Mouse (Mus musculus) cerebellum, adult 9-11 months (tissue): ENCODE measurements around the gene Adam19.
"Not testable (repeated sequence)": the region's sequence is repeated elsewhere in the genome, so short reads cannot be mapped to it uniquely, and the experiment has no call there.

Experiments used
- DNase-seq: peaks from one replicate; pipeline ENCODE4 v3.0.0; 2022

Gene Adam19

DNA sequence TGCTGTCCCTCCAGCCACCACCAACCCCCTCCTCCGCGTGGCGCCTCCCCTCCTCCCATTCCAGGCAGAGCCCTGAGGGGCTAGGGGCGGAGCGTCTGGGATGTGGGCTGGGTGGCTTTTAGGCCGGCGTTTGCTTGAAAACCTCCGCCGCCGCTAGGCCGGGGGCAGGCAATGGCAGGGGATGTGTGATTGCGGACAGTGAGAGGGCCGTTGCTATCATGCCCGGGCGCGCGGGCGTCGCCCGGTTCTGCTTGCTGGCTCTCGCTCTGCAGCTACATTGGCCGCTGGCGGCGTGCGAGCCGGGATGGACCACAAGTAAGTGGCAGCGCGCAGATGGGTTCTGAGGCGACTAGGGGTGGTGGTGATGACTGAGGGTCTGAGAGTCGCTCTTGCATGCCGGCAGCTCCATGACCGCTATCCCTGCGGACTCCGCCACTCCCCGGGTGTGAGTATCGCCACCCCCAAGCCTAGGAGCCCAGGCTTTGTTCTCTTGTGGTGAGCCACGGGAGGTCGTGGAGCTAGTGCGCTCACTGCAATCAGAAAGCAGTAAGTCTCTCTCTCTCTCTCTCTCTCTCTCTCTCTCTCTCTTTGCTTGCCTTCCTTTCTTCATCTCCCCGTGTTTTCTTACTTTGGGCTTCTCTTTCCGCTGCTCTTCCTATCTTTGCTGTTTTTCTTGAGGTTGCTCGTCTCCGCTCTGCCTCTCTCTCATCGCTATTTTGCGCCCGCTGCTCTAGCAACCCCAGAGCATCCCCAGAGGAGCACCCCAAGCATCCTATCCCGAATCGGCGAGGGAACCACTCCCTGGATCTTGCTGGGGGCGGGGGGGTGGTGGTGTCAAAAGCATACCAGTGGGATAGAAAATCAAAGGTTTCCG is at the start of gene Adam19:
Adam19 (plus strand) TSS at position 97 of the 874 bp plus-strand sequence.
- peak; percentile 74 for DNase-seq

DNA sequence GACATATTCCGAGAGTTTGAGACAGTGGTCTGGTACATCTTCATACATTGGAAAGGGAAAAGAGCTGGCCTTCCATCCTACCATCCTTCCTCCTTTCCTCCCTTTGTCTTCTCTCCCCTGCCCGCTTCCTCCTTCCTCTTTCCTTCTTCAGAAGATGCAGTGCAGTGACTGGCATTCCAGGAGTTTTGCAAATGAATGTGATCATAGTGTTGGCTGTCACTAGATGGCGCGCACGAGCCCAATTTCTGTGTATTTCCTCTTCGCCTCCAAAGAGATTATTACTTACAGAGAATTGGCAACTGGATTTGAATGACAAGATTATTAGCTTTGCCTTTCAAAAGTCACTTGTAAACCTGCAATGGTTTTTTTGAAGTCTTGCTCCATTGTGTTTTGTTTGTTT is 39.7 kb upstream of the Adam19 start:
- DNase-seq, result peak; percentile 28

DNA sequence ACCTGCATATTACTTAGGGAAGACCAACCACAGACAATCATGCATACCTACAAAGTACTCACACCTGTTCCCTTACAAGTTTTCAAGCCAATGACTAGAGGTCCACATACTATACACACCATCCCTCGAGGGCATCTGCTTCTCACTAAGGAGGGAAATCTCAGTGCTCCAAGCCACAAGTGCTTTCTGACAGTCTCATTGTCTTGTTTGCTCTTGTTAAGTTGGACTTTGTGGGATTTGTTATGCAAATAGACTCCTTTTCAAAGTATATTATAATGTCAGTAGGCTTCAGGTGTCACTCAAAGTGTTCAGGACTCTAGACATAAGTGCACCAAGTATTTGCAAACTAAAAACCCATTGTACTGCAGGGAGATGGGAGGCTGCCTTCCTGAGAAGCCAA is 35.5 kb upstream of the Adam19 start:
- no peak for DNase-seq

DNA sequence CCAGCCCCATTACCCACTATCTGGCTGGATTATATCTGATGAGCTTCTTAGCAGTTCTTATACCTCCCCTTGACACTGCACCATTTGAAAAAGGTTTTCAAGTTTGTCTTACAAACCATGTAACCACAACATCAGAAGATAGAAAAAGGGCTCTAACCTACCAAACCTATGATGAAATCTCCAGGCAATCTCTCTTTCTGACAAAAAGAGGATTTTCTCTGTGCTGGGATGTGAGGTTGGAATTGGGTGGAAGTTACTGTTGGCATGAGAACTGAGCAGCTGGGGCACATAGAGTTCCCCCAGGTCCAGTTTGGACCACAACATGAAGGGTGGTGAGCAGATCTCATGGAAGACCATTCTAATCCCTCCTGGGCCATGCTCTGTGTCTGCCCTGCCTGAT is 33.9 kb upstream of the Adam19 start:
- no peak for DNase-seq

DNA sequence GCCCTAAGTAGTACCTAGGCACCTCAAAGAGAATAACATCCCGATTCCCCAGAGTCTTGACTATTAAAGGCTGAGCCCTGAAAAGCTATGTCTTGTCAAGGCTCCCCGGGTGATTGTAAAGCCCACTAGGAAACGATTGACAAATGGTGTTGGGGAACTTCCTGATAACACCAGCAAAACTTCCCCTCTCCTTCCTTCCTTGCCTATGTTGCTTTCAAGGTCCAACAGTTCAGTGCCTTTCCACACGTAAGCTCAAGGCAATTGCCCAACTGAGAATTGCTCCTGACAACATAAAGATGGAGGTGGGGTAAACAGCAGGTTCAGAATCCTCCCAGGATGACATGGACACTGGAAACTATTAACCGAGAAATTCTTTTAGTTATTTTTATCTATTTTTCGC is 32.8 kb upstream of the Adam19 start:
- DNase-seq, result no peak

DNA sequence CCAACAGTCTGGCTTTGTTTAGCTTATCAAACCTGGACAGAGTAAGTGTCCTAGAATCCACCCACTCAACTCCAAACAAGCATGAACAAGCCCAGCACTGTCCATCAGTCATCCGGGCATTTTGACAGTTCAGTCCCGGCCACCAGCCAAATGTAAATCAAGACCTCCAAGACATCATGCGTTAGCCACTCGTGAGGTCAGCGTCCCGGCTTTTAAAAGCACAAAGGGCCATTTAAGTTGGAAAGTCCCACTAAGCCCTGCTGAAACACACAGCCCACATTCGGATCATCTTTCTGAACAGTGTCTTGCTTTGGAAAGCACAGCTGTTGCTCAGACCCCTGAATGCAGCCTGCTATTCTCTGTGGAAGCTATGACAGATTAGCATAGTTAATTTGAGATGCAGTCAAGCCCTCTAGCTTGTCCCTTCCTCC is 29.8 kb upstream of the Adam19 start:
- no peak for DNase-seq

DNA sequence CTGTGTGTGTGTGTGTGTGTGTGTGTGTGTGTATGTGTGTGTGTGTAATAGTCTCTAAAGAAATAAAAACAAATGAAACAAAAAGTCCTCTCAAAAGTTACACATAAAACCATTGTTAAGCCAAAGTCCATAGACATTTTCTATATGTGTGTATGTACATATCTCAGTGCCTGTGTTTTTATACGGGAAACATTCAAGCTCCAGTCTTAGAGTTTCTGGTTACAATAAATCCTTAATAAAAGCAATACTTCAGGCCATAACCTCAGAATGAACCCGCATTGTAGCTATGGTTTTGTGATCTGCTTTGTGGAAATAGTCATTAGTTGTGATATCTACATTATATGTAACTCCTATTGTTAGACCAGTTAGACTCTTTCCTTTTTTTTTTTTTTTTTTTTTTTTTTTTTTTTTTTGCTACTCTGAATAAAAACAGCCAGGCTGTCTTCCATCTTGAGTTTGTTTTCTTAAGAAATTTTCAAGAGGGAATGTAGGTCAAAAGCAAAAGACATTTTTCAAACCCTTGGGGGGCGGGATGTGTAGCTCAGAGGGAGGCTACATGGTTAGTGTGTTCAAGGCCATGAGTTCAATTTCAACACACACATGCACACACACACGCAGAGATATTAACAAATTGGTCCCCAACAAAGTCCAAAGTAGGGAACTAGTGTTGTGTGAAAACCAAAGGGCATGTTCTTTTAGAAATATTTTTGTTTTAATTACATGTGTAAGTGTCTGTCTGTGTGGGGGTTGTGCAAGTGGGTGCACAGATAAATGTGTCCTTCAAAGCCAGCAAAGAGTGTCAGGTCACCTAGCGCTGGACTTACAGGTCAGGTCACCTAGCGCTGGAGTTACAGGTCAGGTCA is 27.6 kb upstream of the Adam19 start:
- DNase-seq, result no peak

DNA sequence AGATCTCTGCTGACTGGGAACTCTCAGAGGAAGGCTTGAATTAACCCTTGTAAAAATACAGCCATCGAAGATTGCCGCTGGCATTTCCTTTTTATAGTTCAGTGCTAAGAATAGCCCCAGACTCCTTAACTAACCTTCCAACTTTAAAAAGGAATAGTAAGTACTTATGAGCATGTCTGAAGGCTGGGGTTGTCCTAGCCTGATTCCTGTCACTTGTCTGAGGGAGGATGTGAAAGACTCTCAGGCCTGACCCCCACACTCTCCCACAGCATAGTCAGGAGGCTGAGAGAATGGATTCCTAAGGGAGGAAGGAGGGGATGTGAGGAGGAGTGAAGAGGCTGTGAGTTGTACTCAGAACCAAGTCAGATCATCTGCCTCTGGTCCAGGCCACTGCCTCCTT is 26.3 kb upstream of the Adam19 start:
- no peak for DNase-seq

DNA sequence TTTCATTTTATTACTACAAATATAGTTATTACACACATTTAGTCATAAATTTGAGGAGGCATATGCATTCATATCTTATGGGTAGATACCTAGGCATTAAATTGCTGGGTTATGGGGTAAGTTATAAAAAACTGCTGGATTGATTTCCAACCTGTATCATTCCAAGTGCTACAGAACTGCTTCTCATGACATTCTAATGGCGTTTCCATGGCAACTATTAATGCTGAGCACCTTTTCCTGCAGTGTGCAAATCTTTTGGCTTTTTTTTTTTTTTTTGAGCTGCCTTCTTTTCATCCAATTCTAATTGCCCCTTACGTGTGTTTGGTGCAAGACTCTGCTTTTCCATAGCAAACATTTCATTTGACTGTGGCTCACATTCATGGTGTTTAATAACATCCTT is 25.8 kb upstream of the Adam19 start:
- DNase-seq, result no peak

DNA sequence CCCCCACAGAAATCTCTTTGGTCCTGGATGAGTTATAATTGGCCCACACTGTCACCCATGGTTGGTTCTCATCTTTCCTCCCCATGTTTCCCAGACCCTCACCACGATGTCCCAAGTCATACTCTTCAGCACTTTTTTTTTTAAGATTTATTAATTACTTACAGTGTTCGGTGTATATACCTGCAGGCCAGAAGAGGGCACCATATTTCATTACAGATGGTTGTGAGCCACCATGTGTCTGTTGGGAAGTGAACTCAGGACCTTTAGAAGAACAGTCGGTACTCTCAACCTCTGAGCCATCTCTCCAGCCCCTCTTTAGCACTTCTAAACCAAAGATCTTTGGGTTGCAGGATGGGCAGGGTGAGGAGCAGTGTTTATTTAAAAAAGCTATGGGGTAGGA is 24.3 kb upstream of the Adam19 start:
- DNase-seq, result no peak

DNA sequence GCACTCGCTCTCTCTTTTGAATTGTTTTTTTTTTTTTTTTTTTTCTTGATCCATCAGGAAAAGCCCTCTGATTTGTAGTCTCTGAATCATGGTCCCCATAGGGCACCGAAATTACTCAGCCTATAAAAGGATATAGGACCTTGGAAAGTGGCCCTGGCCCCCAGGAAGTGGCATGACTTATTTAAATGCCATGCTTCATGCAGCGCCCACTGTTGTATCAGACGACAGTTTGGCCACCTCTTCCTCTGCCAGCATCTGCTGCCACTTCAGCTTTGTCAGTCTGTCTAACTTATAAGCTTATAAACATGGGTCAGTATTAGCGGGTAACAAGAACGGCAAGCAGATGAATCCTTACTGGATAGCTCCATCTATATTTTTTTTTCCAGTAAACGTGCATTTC is 22.8 kb upstream of the Adam19 start:
- no peak for DNase-seq

DNA sequence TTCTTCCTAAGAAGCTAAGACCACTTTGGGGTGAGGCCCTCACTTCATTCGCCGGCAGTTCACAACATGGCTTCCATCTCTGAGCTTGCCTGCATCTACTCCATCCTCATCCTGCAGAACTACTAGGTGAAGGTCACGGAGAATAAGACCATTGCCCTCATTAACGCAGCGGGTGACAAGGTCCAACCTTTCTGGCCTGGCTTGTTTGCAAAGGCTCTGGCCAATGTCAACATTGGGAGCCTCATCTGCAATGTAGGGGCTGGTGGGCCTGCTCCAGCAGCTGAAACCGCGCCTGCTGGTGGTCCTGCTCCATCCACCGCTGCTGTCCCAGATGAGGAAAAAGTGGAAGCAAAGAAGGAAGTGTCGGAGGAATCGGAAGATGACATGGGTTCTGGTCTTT is 19.4 kb upstream of the Adam19 start:
- no peak for DNase-seq

DNA sequence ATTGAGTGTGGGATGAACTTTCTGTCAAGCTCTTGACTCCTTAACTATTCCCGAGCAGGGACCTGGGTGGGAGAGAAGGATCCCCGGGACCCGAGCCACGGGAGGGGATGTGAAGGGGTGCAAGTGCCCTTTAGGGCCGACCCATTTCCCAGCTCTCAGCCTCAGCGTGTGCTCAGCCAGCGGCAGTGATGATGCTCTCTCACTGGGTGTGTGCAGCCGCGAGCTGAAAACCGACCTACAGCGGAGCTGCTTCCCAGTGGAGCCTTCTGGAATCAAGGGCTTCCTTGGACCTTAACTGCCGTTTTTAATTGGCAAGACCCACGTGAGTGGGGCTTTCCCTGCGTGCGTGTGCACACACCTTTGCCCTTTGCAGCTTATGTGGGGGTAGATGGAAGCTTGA is 16.9 kb upstream of the Adam19 start:
- DNase-seq, result no peak

DNA sequence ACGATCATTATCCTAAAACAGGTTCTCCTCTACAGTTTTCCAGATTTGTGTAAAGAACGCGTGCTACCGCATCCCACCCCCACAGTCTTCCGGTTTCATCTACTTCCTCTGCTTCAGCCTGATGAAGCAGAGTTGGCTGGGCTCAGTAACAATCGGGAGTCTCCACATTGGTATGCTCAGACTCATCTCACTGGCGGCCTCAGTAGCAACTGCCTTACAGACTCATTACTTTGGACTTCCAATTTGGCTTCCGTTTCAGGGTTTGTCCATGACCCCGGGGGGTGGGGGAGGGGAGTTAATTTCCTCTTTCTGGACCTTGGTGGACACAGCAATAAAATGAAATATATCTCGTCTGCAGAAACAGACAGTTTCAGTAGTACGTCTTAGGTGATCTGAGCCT is 16.5 kb upstream of the Adam19 start:
- DNase-seq, result no peak

DNA sequence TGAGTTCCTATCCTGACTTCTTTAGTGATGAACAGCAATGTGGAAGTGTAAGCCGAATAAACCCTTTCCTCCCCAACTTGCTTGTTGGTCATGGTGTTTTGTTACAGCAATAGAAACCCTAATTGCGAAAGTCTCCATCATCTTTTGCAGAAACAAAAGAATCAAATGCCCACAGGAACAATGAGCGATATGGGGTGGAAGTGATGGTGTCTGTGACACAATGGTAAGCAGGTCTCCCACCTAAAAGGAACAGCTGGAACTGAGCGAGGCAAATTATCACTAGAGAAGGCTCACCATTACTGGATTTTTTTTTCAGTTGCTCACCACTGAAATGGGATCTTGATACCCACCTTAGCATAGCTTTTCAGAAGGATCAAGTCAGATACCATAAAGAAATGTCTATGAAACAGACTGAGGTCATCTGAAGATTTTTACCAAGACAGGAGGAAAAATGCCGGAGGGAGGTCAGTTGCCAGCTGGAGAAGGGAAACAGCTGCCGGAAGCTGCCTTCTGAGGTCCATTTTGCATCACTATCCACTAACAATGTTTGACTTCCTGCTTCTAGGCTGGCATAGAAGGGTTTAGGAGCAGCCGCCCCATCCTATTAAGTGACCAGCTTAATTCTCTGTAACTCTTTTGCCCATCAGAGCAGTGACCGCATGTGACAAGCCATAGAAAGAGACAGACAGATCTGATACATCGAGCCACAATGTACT is 14.8 kb upstream of the Adam19 start:
- DNase-seq, result no peak

DNA sequence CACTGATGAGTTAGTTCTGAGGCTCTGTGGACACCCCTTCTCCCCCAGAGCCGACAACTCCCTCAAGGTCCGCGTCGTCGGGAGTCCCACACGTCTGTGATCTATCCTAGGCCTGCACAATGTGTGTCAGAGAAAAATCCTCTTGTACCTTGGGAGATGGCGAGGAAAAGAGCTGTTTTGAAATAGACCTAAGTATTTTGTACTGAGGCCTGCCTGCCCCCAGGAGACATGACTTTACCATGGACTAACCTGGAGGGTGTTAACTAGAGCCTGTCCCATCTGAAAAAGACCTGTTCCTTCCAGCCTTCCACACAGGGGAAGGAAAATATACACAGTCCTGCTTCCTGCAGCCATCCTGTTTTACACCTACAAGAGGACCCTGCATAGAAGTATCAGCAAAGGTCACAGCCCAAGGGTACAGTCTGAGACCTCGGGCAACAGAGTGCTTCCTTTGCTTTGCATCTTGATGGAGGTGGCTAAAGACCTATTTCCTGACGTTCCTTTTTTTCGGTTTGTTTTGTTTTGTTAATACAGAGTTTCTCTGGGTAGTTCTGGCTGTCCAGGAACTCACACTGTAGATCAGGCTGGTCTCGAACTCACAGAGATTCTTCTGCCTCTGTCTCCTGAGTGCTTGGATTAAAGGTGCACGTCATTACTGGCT is 14.1 kb upstream of the Adam19 start:
- DNase-seq, result no peak

DNA sequence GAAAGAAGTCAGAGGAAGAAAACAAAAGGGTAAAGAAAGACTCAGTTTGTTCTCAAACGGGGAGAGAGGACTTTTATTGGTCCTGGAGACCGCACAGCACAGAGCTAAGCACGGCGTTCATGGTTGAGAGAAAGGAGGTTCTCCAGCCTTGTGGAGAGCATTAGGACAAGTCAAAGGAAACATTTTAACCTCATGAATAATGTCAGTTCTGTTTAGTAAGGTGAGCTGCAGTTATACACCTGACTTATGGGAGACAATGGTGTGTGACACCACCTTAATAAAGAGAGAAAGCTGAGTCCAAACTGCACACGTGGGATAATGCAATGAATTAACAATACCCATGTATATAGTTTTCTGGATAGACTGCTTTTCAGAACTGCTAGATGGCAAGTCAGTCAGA is 11.0 kb upstream of the Adam19 start:
- DNase-seq, result no peak

DNA sequence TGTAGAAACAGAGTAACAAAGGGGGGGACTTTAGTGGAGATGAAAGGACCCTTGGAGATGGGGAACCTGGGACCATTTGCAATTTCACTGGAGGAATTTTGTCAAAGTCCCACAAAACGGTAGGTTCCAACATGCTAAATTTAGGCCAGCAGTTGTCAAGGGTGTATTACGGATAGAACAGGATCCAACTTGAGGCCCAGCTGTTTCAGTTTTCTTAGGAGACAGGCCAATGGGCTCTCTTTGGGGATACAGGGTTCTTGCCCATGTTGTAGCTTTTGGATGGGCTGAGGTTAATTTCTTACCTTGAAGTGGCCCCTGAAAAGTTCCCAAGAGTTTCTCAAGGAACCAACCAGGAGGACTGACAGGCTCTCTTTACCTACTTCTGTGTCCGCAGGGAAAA is 8.5 kb upstream of the Adam19 start:
- no peak for DNase-seq

DNA sequence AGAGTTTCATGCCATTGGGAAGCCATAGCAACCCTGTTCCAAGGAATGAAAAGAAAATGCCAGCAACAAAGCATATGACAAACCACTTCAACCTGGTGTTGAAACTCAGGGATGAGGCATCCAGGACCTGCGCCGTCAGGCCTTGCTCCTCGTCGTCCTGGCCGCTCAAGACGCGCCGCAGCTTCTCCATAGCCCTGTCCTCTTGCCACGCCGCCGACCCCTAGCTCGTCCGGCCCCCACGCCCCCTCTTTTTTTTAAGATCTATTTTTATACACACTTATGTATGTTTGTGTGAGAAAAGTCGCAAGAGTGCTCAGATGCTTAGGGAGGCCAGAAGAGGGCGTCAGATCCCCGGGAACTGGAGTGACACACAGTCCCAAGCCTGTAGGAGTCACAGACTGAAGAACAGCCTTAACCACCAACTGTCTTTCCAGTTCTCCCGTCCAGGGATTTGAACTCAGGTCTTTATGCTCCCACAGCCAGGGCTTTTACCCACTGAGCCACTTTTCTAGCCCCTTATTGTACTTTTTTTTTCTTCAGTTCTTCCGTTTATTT is 3.6 kb upstream of the Adam19 start, which contains the start of gene Gm12166:
Gm12166 (minus strand) TSS at position 217 of the 555 bp plus-strand sequence.
- DNase-seq, result peak; percentile 55

DNA sequence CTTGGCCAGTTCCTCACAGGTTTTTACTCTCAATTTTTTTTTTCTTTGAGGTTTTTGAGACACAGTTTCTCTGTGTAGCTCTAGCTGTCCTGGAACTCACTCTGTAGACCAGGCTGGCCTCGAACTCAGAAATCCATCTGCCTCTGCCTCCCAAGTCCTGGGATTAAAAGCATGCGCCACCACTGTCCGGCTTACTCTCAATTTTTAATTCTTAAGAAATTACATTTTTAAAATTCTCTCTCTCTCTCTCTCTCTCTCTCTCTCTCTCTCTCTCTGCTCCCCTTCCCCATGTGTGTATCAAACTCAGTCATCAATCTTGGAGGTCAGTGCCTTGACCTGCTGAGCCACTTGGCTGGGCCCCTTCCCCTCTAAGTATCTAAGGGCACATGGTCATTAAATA is 2.3 kb upstream of the Adam19 start:
- DNase-seq, result not testable (repeated sequence)

DNA sequence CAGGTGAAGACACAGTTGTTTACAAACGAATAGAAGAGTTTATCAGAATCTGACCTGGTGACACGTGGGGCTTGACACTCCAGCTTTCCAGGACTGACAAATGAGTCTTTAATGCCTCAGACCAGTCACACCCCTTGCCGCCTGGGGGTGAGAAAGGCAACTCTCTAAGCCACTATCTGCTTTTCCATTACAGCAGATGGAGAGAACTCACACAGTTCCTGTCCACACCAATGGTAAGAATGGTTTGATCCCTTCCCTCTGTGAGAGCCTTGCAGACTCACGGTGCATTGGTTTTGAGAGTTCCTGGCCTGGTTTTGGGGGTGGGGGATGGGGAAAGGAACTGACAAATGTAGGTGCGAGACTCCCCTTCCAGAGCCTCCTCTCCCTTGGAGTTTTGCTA is 1.5 kb upstream of the Adam19 start:
- DNase-seq, result no peak
